Mouse (Mus musculus) ovary, postnatal 10 days (tissue): Measurements from ENCODE around the gene Xlr5a.
"Not testable (repeated sequence)": the region's sequence is repeated elsewhere in the genome, so short reads cannot be mapped to it uniquely, and the experiment has no call there.

Experiments
- DNase-seq: peaks from one replicate; pipeline ENCODE4 v3.0.0; 2022; ENCODE audit warnings: low spot score

The Xlr5a gene

GRCm38 (mm10) chrX:73143218-73143618 lies 149.6 kb downstream of the Xlr5a start:
- DNase-seq: not testable (repeated sequence)

GRCm38 (mm10) chrX:73122859-73123829 lies 169.6 kb downstream of the Xlr5a start:
- DNase-seq: not testable (repeated sequence)

- not testable (repeated sequence) for DNase-seq
These were observed 176.0 kb downstream of the Xlr5a start, which contains the start of gene Gm14685 for GRCm38 (mm10) chrX:73116747-73117146. Gm14685 (plus strand) TSS chrX:73117047.

GRCm38 (mm10) chrX:73096941-73097508 lies 195.8 kb downstream of the Xlr5a start, which contains the start of gene Xlr3a:
Xlr3a (minus strand) TSS chrX:73097095.
- DNase-seq: not testable (repeated sequence)

- not testable (repeated sequence) for DNase-seq
These were observed 210.3 kb downstream of the Xlr5a start, which contains the start of gene Xlr4a for GRCm38 (mm10) chrX:73082267-73083055. Xlr4a (minus strand) TSS chrX:73082478.

GRCm38 (mm10) chrX:73066765-73067312 lies 225.9 kb downstream of the Xlr5a start:
- not testable (repeated sequence) for DNase-seq

GRCm38 (mm10) chrX:73064415-73064793 lies 228.4 kb downstream of the Xlr5a start, which contains the start of gene Pnma3:
Pnma3 (plus strand) TSS chrX:73064787.
- no peak for DNase-seq

GRCm38 (mm10) chrX:73063512-73064414 lies 229.0 kb downstream of the Xlr5a start:
- DNase-seq: no peak

GRCm38 (mm10) chrX:73062323-73062722 lies 230.5 kb downstream of the Xlr5a start:
- no peak for DNase-seq

GRCm38 (mm10) chrX:73061528-73061927 lies 231.2 kb downstream of the Xlr5a start:
- DNase-seq: no peak
